Mouse (Mus musculus) intestine, embryonic 14.5 days (tissue): ENCODE results near the gene Cd59b. TPM values are rescaled to one million over a fixed set of nuclear protein-coding genes. Genes with fewer than 3 reads are reported as not detected.
"Not testable (repeated sequence)": the region's sequence is repeated elsewhere in the genome, so short reads cannot be mapped to it uniquely, and the experiment has no call there.

Experiments used
- ATAC-seq: fragments of 200-750 bp; cut with Nextera tagmentation; replicated peaks from 2 replicates; pipeline ENCODE4 v1.8.0; 2017; ENCODE audit warnings: low read depth, moderate number of reproducible peaks, moderate TSS enrichment, moderate library complexity; ENCODE audit not compliant: low FRiP score, low TSS enrichment
- DNase-seq: peaks from one replicate; pipeline ENCODE4 v3.0.0-alpha.2; 2018; ENCODE audit warnings: low spot score
- H3K27ac ChIP-seq: fragments of 300-500 bp; sonication (generic); 2 replicates; pipeline ENCODE4 v1.5.1; 2014; ENCODE audit warnings: low read depth, mild to moderate bottlenecking, control low read depth
- H3K27me3 ChIP-seq: fragments of 300-500 bp; sonication (generic); replicated peaks from 2 replicates; pipeline ENCODE4 v1.6.1; 2014; ENCODE audit warnings: low read length, control low read depth; ENCODE audit not compliant: control insufficient read depth, insufficient read depth
- H3K36me3 ChIP-seq: fragments of 300-500 bp; sonication (generic); 2 replicates; pipeline ENCODE4 v1.6.1; 2014; ENCODE audit warnings: low read length, control low read depth; ENCODE audit not compliant: control insufficient read depth, insufficient read depth
- H3K4me1 ChIP-seq: fragments of 300-500 bp; sonication (generic); replicated peaks from 2 replicates; pipeline ENCODE4 v1.6.1; 2014; ENCODE audit warnings: low read length, control low read depth, mixed read lengths; ENCODE audit not compliant: control insufficient read depth, insufficient read depth
- H3K4me2 ChIP-seq: fragments of 300-500 bp; sonication (generic); 2 replicates; pipeline ENCODE4 v1.6.1; 2014; ENCODE audit warnings: low read length
- H3K4me3 ChIP-seq: fragments of 300-500 bp; sonication (generic); 2 replicates; pipeline ENCODE4 v1.5.1; 2014; ENCODE audit warnings: low read depth, low read length, control low read depth, mixed read lengths
- H3K9ac ChIP-seq: fragments of 300-500 bp; sonication (generic); 2 replicates; pipeline ENCODE4 v1.6.1; 2014; ENCODE audit warnings: mild to moderate bottlenecking, low read length
- H3K9me3 ChIP-seq: fragments of 300-500 bp; sonication (generic); 2 replicates; pipeline ENCODE4 v1.6.1; 2016; ENCODE audit warnings: low read length, control low read depth; ENCODE audit not compliant: control insufficient read depth
- WGBS: fragments of 180-500 bp; shearing (Covaris S2); extraction: QIAGEN DNeasy Blood & Tissue Kit; methylation state at CpG from one replicate; pipeline ENCODE4 v1.1.7; 2014; 5-methylcytosine and 5-hydroxymethylcytosine counted together
- polyA plus RNA-seq: library from polyadenylated mRNA; unstranded; fragments of >200 nt; fragmentation: Nextera tagmentation; extraction: Ambion mirVana; gene quantifications from 2 replicates; pipeline ENCODE4 v1.2.1, GENCODE M21; 2014

Cd59b gene
- polyA plus RNA-seq, 1 experiment from 2014 or later: 5.1 TPM

DNA sequence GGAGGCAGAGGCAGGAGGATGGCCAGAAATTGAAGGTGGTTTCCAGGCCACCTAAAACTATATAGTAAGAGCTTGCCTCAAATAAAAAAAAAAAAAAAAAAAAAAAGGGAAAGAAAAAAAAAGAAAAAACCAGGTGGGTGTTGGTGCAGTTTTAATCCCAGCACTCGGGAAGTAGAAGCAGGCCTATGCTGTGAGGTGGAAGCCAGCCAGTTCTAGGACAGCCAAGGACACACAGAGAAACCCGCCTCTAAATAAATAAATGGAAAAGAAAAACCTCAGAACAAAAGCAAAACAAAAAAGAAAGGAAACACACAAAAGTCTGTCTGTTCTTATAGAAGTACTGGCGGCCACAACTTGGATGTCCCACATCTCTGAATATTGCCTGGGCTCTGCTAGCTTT is 45.2 kb downstream of the Cd59b start:
- Histone ChIP-seq H3K27ac (no peak overlapping the region), H3K4me2 (no peak overlapping the region), H3K4me3 (no peak overlapping the region), H3K4me1 (no peaks in the 10 kb centered on the region), H3K36me3 (no peaks in the 10 kb centered on the region; the same call in 1 of the 2 replicates), H3K9ac (no peak overlapping the region), H3K9me3 (no peaks in the 10 kb centered on the region), H3K27me3 (no peaks in the 10 kb centered on the region)
- no peak for ATAC-seq
- no peak for DNase-seq
- 83% methylated on average over 3 of the region's 3 CpGs for WGBS

DNA sequence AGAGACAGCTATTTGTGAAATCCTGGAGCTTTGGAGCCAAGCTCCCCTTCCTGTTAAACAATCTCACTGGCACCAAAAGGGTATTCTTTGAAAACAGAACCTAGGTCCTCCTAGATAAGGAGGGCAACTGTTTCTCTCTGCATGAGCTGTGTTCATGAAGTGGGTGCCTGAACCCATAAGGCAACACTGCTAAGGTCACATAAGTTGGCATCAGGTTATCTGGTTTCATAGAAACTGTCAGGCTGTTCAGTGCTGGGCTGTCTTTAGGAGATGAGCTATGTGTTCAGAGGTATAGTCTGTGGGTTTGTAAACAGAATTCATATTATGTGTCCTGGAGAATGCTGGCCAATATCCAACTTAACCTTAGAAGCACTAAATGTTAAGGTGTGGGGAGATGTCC is 47.5 kb downstream of the Cd59b start:
- H3K9ac ChIP-seq, DNase-seq, H3K27ac ChIP-seq, H3K36me3 ChIP-seq, H3K9me3 ChIP-seq, H3K27me3 ChIP-seq, H3K4me3 ChIP-seq, ATAC-seq, H3K4me1 ChIP-seq, H3K4me2 ChIP-seq: not testable (repeated sequence)

- Histone ChIP-seq H3K36me3 (no peaks in the 10 kb centered on the region), H3K9me3 (no peaks in the 10 kb centered on the region), H3K27ac (no peak overlapping the region; the same call in 1 of the 2 replicates), H3K4me1 (peaks cover 21% of the 10 kb centered on the region), H3K4me2 (no peak overlapping the region), H3K4me3 (no peak overlapping the region), H3K9ac (no peak overlapping the region), H3K27me3 (0 out of 2 replicates have a peak, but pooled peaks cover 4% of the 10 kb centered on the region)
- ATAC-seq (no peak), DNase-seq (no peak)
- WGBS: 59% methylated on average over 1 of the region's 1 CpGs
These were observed 49.4 kb downstream of the Cd59b start for GRCm38 (mm10) chr2:104119097-104119496.

DNA sequence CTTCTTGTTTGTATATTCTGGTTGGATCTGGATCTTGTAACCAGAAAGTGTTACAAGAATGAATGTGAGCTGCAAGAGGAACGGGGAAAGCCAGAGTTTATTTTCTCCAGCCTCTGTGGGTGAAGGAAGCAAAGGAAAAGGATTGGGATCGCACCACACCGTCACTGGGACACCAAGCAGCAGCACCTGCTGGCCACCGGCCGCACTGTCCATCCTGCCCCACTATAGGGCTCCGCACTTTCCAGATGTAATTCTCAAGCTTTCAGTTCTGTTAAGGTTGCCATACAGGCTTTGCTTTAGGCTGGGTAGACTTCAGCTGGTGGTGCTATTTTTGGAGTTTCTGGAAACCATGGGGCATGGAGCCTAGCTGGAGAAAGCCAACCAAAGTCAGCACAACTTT is 50.7 kb downstream of the Cd59b start:
- no peak overlapping the region for H3K4me3 ChIP-seq

GRCm38 (mm10) chr2:104121681-104122504 is 52.2 kb downstream of the Cd59b start:
- Histone ChIP-seq H3K4me1 (peaks cover 21% of the 10 kb centered on the region), H3K27ac (peak overlapping the region; percentile 64; the same call in 1 of the 2 replicates), H3K9ac (no peak overlapping the region), H3K36me3 (no peaks in the 10 kb centered on the region), H3K27me3 (0 out of 2 replicates have a peak, but pooled peaks cover 4% of the 10 kb centered on the region), H3K4me3 (peak overlapping the region; percentile 69), H3K4me2 (peak overlapping the region; percentile 94), H3K9me3 (no peaks in the 10 kb centered on the region)
- no peak for ATAC-seq
- 71% methylated on average over 8 of the region's 8 CpGs for WGBS
- no peak for DNase-seq

More for the DNA sequence above, 50.7 kb downstream of the Cd59b start:
- H3K4me1 ChIP-seq: peaks cover 21% of the 10 kb centered on the region
- H3K9me3 ChIP-seq: no peaks in the 10 kb centered on the region
- H3K9ac ChIP-seq: no peak overlapping the region
- ATAC-seq: no peak
- H3K27me3 ChIP-seq: 0 out of 2 replicates have a peak, but pooled peaks cover 4% of the 10 kb centered on the region
- H3K4me2 ChIP-seq: no peak overlapping the region
- no peak for DNase-seq
- WGBS: 40% methylated on average over 6 of the region's 6 CpGs
- peak overlapping the region; percentile 48; the same call in 1 of the 2 replicates for H3K27ac ChIP-seq
- no peaks in the 10 kb centered on the region for H3K36me3 ChIP-seq

DNA sequence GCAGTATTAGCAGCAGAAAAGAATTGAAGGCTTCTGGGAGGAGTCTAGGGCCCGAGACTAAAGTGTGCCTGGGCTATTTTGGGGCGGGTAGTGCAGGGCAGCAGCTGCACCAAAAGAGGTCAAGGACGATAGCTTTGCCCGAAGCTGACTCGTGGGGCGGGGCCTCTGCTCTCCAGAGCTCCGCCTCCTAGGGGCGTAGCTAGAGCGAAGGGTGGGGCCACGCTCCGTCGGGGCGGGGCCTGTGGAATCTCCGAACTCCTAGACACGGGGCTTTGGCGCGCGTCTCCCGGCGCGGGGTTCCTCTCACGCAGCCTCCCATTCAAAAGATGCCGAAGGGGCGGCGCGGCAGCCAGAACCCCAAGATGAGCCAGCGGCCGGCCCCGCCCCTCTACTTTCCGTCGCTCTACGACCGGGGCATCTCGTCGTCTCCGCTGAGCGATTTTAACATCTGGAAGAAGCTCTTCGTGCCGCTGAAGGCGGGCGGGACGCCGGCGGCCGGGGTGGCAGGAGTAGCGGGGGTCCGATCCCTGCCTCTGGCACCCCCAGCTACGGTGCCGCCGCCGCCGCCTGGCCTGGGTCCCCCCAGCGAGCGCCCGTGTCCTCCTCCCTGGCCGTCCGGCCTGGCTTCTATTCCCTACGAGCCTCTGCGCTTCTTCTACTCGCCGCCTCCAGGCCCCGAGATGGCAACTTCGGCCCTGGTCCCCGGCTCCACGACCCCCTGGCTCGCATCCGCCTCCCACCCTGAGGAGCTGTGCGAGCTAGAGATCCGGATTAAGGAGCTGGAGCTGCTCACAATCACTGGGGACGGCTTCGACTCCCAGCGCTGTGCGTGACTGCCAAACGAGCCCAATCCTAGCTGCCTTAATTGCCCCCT is 53.1 kb downstream of the Cd59b start, which contains the start of gene A930018P22Rik:
Gene A930018P22Rik (plus strand): TSS at position 265 of the 874 bp plus-strand sequence.
- Histone ChIP-seq H3K9ac (peak within 1 kb of the TSS; percentile 73), H3K4me3 (peak within 1 kb of the TSS; percentile 69), H3K4me2 (peak within 1 kb of the TSS; percentile 94), H3K4me1 (peaks cover 21% of the 10 kb centered on the region), H3K9me3 (no peaks in the 10 kb centered on the region), H3K36me3 (no peaks in the 10 kb centered on the region), H3K27me3 (0 out of 2 replicates have a peak, but pooled peaks cover 4% of the 10 kb centered on the region), H3K27ac (peak within 1 kb of the TSS; percentile 64)
- under 1% methylated on average over 67 of the region's 74 CpGs for WGBS
- DNase-seq (peak; percentile 94), ATAC-seq (peak; percentile 88)

GRCm38 (mm10) chr2:104123540-104123939 is 53.9 kb downstream of the Cd59b start:
- 44% methylated on average over 3 of the region's 3 CpGs for WGBS

DNA sequence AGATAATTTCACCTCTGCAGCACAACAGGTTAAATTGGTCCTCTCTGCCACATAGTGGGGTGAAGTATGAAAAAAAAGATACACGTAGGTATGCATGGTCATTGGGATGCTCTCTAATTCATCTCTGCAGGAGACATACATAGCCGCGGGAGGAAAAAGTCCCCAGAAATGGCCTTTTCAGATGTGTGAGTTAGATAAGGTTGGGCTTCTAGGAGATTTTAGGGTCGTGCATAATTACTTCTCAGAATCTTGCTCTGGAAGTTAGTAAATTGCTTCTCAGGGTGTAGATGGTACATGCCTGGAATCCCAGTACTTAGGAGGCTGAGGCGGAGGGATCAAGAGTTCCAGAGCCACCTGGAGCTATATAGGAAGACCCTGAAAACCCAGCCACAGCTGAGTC is 54.4 kb downstream of the Cd59b start:
- ATAC-seq: no peak
- 77% methylated on average over 5 of the region's 5 CpGs for WGBS

More at GRCm38 (mm10) chr2:104123540-104123939, 53.9 kb downstream of the Cd59b start:
- peaks cover 26% of the 10 kb centered on the region for H3K4me1 ChIP-seq
- peak overlapping the region; percentile 94 for H3K4me2 ChIP-seq
- H3K4me3 ChIP-seq: peak overlapping the region; percentile 69
- 0 out of 2 replicates have a peak, but pooled peaks cover 4% of the 10 kb centered on the region for H3K27me3 ChIP-seq
- no peaks in the 10 kb centered on the region for H3K36me3 ChIP-seq
- no peaks in the 10 kb centered on the region for H3K9me3 ChIP-seq
- ATAC-seq: no peak
- H3K9ac ChIP-seq: no peak overlapping the region
- no peak for DNase-seq
- peak overlapping the region; percentile 62; the same call in 1 of the 2 replicates for H3K27ac ChIP-seq

More for the DNA sequence above, 54.4 kb downstream of the Cd59b start:
- Histone ChIP-seq H3K9ac (no peak overlapping the region), H3K27ac (no peak overlapping the region), H3K4me1 (peaks cover 26% of the 10 kb centered on the region), H3K4me2 (no peak overlapping the region), H3K9me3 (no peaks in the 10 kb centered on the region), H3K36me3 (no peaks in the 10 kb centered on the region), H3K27me3 (0 out of 2 replicates have a peak, but pooled peaks cover 4% of the 10 kb centered on the region), H3K4me3 (no peak overlapping the region)
- no peak for DNase-seq
